Mouse (Mus musculus): ENCODE results near the gene Ercc4. TPM values are rescaled to one million over a fixed set of nuclear protein-coding genes. Genes with fewer than 3 reads are reported as not detected.
"Not testable (repeated sequence)": the region's sequence is repeated elsewhere in the genome, so short reads cannot be mapped to it uniquely, and the experiment has no call there.

The Ercc4 gene
- total RNA-seq (2021), result 1 to 10 TPM; 4.0 to 6.0 TPM
- long read RNA-seq, experiment 1, result 0 reads
- long read RNA-seq, experiment 2, partial matches to known transcripts, result 0 of 3 reads
- long read RNA-seq, experiment 2, other reads (novel, unspliced or antisense), result 1 of 3 reads

DNA sequence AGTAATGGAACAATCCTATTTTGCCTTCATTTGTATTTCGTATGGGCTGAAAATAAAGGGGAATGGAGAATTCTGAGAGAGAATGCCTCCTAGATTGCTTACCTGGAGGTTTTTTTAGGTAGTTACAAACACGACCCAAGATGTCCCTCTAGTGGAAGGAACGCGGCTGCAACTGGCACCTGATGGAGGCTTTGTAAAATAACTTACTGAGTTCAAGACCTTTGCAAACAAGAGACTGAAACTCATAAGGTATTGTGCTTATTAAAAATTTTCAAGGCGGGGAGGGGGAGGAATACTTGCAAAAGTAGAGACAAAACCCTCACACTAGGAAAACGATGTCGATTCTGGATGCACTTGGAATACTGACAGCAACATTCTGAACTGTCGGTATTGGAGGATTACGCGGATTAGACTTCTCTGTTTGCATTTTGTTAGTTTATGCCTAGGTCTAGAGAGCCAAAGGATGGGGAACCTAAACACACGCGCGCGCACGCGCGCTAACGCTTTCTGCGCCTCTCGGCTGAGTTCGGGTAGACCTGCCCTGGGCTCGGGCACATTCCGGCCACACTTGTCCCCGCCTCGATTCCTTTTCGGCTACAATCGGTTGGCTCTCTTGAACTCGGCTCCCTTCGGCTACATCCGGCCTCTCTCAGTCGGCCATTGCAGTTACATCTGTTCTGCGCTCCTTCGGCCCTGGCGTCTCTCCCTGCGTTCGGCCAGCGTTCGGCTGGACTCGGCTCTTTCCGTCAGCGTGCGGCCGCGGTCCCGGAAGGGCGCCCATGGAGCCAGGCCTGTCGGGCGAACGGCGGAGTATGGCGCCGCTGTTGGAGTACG lies at the start of gene Ercc4:
Gene Ercc4 (plus strand): TSS at position 529 of the 834 bp plus-strand sequence.
- peak; percentile 96 for DNase-seq
- intact Hi-C loops (cut with DNase I), result loop anchor here (10.0 kb wide), 1 partner anchor 85 kb away; no protein-coding TSS in a partner anchor

GRCm38 (mm10) chr16:13061113-13061512 lies 48.4 kb upstream of the Ercc4 start:
- no peak for DNase-seq
- intact Hi-C loops (cut with DNase I), result no loop called here

DNA sequence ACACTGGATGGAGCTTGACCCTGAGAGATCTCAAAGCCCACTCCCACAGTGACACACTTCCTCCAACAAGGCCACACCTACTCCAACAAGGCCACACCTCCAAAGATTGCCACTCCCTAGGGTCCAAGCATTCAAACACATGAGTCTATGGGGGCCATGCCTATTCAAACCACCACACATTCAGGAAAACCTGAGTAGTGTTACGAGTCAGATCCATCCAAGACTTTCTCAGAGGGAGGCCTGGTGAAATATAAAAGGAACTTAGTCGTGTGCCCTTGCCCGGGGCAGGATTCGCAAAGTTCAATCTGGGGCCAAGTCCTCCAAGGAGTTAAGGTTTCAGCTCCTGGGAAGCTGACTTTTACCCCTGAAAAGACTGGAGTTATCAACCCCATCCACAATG lies 35.3 kb upstream of the Ercc4 start:
- DNase-seq, result no peak
- intact Hi-C loops (cut with DNase I), result no loop called here

- no peak for DNase-seq
- intact Hi-C loops (cut with DNase I), result no loop called here
Observed at GRCm38 (mm10) chr16:13080161-13080560, 29.3 kb upstream of the Ercc4 start.

DNA sequence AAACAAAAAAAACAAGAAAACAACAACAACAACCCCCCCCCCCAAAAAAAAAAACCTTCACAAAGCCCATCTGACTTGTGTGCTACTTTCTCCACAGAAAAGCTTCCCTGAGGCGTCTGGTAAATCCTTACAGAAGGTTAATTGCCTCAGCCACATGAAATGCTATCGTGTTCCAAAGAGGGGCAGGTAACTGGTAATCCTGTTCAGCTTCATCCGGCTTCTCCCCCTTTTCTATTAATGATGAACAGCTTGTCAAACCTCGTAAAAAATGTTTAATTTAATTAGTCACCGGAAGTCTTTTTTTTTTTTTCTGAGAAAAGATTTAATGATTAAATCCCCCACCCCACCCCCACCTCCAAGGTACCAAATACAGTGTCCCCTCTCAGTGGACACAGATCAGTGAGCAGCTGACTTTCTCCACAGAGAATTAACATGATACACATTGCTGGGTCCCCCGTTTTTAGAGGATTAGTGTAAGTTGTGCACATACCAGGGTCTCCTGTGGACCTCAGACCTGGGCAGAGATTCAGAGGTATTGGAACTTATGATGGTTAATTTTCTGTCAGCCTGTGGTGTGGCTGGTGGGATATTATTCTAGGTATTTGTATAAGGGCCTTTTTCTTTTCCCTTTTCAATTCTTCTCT lies 26.2 kb upstream of the Ercc4 start:
- intact Hi-C loops (cut with DNase I), result no loop called here
- DNase-seq, result no peak

- no peak for DNase-seq
- intact Hi-C loops (cut with DNase I), result loop anchor here (10.0 kb wide), 1 partner anchor 84 kb away; no protein-coding TSS in a partner anchor
Observed at GRCm38 (mm10) chr16:13108356-13108755, 1.1 kb upstream of the Ercc4 start.

GRCm38 (mm10) chr16:13109990-13110595 lies 609 bp downstream of the Ercc4 start:
- intact Hi-C loops (cut with DNase I), result loop anchor here (10.0 kb wide), 3 partner anchors 85 to 625 kb away; partner anchors contain the start of gene Pla2g10
- DNase-seq, result no peak

DNA sequence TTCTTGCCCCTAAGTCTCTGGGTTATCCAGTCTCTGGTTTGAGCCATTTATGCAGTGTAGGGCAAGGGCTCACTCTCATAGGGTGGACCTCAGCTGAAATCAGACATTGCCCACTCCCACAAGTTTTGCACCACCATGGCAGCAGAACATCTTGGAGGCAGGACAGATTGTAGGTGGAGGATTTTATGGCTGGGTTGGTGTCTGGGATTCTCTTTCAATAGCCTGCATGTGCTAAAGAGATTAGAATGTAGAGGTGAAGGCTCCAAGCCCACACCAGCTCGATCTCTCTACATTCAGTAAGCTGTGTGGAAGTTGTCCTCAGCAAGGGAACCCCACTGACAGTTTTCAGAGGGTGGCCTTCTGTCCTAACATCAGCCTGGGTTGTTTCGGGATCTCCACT lies 5.3 kb downstream of the Ercc4 start:
- intact Hi-C loops (cut with DNase I), result loop anchor here (10.0 kb wide), 2 partner anchors 510 to 620 kb away; partner anchors contain the start of gene Pla2g10
- no peak for DNase-seq

GRCm38 (mm10) chr16:13115466-13115865 lies 6.0 kb downstream of the Ercc4 start:
- intact Hi-C loops (cut with DNase I), result loop anchor here (10.0 kb wide), 2 partner anchors 509 to 619 kb away; partner anchors contain the start of gene Pla2g10
- not testable (repeated sequence) for DNase-seq

DNA sequence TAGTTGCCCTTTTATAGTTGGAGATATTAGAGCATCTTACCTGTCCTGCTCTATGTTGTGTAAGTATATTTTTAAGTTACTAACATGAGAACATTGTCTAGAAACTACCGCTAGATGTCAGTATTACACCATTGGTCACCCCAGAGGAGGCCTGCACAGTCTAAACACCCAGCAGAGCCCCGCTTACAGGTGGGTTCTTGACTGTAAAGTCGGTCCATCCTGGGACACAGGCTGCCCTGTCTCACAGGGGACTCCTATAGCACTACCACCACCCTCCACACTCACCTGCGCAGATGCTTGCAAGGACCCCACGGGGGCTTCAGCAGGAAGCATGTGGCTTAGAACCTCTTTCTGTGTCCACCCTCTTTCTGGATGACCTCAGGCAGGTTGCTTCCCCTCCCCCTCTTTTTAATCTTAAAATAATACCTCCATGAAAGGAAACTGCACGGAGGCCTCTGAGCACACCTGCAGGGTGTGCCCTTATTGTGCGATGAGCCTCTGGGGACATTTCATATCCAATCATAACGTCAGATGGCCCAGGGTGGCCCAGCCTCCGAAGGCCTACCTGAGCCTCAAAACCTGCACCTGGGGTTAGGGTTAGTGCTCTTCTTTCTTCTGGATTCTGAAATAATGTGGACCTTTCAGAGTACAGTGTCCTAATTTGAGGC lies 7.9 kb downstream of the Ercc4 start:
- no peak for DNase-seq
- intact Hi-C loops (cut with DNase I), result loop anchor here (10.0 kb wide), 2 partner anchors 507 to 617 kb away; partner anchors contain the start of gene Pla2g10

GRCm38 (mm10) chr16:13117967-13118430 lies 8.5 kb downstream of the Ercc4 start:
- no peak for DNase-seq
- intact Hi-C loops (cut with DNase I), result loop anchor here (10.0 kb wide), 2 partner anchors 507 to 617 kb away; partner anchors contain the start of gene Pla2g10

DNA sequence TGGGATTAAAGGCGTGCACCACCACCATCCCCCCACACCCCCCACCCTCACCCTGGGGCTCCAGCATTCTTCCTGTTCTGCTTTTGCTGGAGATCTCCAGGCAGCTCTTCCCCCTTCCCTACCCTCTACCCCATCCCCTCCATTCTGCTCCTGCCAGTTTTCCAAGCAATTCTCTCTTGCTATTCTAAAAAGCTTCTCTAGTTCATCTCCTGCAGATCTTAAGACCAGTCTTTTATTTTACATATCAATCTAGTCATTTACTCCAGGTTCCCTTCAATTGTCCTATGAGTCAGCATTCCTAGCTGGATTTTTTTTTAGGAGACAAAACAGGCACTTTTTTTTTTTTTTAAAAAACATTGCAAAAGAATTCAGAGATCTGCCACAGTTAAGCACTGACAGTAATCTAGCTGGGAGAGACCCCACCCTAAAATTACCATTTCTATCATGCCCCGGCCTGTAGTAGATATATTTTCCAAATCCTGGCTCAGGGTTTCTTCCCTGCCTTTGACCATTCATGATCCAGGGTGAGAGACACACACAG lies 9.3 kb downstream of the Ercc4 start:
- intact Hi-C loops (cut with DNase I), result loop anchor here (10.0 kb wide), 2 partner anchors 506 to 616 kb away; partner anchors contain the start of gene Pla2g10
- DNase-seq, result no peak

GRCm38 (mm10) chr16:13119641-13120350 lies 10.3 kb downstream of the Ercc4 start:
- intact Hi-C loops (cut with DNase I), result loop anchor here (10.0 kb wide), 3 partner anchors 415 to 615 kb away; partner anchors contain the start of gene Pla2g10

GRCm38 (mm10) chr16:13125357-13125756 lies 15.9 kb downstream of the Ercc4 start:
- no peak for DNase-seq
- intact Hi-C loops (cut with DNase I), result loop anchor here (10.0 kb wide), 1 partner anchor 409 kb away; no protein-coding TSS in a partner anchor

More at GRCm38 (mm10) chr16:13119641-13120350, 10.3 kb downstream of the Ercc4 start:
- no peak for DNase-seq

DNA sequence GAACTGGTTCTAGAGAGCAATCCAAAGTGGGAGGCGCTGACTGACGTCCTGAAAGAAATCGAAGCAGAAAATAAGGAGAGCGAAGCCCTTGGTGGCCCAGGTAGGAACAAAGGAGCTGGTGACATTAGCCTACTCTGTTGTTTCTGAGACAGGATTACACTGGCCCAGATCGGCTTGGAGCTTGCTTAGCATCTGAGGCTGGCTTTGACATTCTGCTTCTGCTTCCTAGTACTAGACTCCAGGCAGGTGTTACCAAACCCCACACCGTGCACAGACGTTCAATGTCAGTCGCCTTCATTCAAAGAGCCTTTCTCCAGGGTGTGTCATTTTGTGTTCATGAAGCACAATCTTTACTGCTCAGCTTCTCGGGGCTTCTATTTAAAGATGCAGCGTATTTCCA lies 18.1 kb downstream of the Ercc4 start:
- DNase-seq, result no peak
- intact Hi-C loops (cut with DNase I), result loop anchor here (10.0 kb wide), 1 partner anchor 407 kb away; no protein-coding TSS in a partner anchor

- no peak for DNase-seq
- intact Hi-C loops (cut with DNase I), result no loop called here
Observed at GRCm38 (mm10) chr16:13130412-13130811, 20.9 kb downstream of the Ercc4 start.

DNA sequence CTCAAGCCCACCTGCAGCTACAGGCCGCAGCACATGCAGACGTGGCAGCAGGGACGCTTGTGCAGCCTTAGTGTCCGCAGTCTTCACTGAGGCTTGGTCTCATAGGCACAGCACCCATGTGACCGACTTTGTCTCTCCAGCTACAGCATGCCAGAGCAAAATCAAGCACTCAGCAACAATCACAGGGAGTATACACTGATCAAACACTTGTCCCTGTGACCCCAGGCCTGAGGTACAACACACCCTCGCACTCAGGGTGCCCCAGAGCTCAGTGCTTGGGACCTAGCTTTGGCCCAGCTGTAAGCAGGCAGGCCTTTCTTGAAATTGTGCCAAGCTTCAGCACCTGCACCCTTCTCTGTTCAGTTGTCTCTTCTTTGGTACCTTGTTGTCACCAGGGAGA lies 31.7 kb downstream of the Ercc4 start:
- DNase-seq, result no peak
- intact Hi-C loops (cut with DNase I), result loop anchor here (10.0 kb wide), 1 partner anchor 264 kb away; no protein-coding TSS in a partner anchor

DNA sequence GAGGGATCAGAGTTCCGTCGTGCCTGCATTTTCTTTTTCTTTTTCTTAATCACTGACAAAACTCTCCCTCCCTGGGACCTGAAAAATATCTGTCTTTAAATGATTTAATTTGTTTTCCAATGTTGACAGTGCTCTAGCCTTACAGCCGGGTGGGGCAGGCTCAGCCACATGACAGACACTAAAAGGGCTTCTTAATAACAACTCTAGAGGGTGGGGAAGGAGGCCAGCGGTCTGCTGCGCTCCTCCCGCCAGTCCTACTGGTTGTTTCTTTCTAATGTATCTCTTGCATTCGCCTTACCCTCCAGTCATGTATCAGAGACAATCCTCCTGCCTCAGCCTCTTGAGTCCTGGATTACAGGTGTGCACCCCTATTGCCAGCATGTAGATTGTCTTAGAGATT lies 34.4 kb downstream of the Ercc4 start:
- intact Hi-C loops (cut with DNase I), result loop anchor here (10.0 kb wide), 1 partner anchor 261 kb away; no protein-coding TSS in a partner anchor

More for the DNA sequence above, 34.4 kb downstream of the Ercc4 start:
- no peak for DNase-seq
